Mouse (Mus musculus): ENCODE measurements at regions not wholly inside any gene's neighbourhood (a gene's known extent, or its start where the extent isn't known, plus 50 kb on each side); places are given as distances from the start of the nearest gene placed in this dataset.

DNA sequence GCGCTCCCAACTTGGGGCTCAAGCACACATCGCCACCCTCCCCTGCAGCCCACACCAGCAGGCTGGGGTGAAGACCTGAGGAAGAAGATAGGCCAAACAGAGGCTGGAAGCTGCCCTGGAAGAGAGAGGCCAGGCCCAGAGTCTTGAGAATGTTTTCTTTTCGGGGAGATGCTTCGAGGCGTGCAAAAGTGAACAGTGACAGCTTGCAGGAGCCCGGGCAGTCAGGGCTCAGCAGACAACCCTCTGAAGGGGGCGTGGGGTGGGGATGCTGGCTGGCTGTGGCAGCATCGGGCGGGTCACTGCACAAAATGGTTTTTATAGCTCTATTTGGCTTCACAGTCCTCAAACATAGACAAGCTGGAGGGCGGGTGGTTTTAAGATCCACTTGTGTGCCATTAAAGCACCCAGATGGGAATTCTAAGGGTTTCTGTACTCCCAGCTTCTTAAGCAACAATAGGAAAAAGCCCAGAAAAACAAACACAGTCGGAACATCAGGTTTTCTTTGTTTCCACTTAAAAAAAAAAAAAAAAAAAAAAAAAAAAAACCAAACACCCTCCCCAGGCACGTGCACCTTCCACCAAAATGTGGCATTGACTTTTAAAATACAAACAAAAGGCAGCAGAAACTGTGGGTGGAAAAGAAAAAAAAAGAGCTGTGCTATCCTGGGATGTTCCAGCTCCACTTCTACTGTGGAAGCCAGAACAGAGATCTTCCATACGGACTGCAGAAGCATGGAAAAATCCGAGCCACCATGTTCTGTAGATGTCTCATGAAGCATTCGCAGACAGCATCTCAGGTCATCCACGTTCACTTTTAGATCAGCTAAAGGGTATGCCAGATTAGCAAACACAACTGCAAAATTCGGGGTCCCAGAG, 123.5 kb downstream of the Ly86 start:
- DNase-seq, result no peak

DNA sequence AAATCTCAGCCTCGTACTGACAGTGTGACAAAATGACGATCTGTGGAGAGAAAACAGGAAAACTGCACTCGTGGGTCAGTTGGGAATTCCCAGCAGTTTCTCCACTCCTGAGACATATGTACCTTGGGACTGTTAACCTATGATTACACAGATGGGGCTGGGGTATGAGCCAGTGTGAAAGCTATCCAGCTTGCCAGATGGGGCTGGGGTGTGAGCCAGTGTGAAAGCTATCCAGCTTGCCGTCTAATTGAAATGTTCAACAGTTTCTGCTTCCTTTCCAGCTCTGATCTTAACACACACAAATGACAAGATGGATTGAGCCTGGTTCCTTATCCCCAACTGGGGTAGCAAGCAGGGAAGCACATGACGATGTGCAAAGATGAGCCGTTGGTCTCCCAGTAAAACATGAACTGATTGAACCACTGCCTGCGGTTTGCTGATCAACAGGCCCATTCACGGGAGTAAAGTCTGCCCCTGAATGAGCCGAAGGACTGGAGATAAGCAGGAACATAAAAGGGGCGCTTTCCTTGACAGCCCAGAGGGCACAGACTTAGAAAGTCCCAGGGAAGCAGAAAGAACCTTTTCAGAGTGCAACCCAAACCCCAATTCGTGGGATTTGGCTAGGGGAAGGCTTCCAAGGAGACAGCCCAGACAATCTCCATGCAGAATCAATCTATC, 125.4 kb downstream of the Ly86 start:
- DNase-seq, result no peak

DNA sequence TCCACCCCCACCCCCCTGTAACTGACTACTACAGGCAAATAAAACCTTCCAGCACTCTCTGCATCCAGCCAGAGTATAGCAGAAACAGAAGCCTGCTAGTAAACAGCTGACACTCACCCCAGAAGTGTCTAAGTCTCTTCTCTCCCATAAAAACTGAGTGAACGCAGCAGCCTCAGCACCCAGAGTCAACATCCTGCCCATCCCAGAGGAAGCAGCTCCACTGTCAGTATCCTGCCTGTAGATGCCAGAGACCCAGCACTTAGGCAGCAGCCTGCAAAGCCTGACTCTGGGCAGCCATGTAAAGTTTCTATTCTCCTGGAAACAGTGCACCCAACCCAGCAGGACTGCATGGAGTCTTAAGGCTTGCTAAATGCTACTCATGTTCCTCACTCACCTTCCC, 128.4 kb downstream of the Ly86 start:
- no peak for DNase-seq

DNA sequence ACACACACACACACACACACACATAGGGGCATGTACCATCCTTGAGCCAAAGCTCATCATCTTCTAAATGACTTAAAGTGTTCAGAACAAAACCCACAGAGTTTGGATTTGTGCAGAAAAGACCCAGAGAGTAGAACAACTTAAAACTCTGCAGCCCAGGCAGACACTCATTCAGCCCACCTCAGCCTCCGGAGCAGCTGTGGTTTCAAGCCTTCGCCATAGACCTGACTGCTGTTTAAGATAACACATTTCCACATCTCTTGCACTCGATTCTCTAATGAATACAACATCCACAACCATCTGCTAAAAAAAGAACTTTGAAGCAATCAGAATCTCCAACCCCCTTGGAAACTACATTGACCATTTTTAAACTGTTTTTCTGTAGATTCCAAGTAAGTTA, 130.8 kb downstream of the Ly86 start:
- DNase-seq, result no peak

DNA sequence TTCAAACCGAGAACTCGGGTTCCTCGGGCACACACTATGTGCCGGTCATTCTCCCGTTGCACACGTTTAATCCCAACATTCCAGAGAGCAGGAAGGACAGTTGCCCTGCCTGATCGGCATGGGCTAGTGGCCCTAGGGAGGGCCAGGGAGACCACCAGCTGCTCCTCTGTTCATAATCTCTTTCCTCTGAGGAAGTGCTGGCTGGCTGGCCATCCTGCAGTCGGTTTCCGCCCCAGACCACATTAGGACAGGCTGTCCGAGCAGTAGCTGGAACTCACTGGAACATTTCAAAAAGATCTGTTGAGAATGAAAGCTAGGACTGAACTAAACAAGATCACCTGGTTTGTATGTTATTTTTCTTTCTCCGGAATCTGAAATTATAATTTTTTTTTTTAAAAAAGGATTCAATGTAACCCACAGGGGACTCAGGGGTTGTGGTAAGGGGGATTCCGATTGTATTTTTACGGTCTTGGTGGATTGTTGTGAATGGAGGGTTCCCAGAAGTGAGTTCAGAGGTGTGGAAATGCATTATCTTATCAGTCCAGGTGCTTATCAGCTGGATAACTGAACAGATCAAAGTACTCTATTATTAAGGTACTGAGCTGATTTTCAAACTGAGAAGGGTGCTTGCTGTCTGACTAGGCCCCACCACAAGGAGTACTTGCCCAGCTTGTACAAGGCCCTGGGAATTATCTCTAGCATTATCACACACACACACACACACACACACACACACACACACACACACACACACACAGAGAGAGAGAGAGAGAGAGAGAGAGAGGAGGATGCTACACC, 131.4 kb downstream of the Ly86 start:
- no peak for DNase-seq

DNA sequence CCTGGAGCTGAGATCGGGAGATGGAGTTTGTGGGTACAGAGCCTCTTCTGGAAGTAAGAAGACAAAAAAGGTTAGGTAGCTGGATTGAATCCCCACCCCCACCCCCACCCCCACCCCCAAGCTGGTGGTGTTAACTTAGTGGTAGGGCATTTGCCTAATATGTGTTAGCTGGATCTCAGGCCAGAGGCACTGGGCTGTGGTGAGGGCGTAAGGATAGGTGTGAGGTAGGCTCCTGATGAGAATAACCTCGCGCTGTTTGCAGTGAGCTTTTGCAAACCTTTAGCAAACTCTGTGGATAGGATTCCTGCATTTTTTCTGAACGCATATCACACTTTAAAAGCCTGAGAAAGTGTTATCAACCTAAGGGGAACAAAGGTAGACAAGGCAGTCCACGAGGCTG, 132.3 kb downstream of the Ly86 start:
- no peak for DNase-seq

DNA sequence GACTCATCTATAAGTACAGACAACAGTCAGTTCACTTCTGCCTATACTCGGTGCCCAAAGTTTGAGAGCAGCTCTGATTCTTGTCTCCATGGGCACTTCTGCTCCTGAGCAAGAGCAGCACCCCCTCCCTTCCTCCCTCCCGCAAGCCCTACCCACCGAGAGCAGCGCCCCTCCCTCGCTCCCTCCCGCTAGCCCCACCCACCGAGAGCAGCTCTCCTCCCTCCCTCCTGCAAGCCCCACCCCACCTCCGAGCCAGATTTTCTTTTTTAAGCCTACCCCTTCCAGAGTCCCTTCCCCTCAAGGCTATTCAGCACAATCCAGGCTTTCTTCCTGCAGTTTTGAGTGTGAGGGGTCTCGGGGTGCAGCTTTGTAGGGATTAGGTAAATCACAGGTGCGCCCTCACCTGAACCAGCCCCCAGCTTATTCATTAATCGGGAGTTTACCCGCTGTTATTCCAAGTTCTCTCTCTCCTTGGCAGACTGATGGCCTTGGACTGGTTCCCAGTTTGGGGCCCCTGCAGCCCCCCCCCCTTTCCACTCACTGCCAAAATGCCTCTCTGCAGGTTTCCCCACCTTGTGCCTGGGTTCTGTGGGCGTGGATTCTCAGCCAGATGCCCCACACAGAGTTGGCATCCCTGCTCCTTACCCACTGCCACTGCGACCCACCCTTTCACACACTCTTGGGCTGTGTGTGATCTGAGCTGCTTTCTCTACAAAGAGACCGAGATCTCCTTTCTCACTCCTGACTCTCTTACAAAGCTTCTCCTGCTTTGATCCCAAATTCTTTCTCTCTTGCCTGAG, 132.9 kb downstream of the Ly86 start:
- DNase-seq, result peak; percentile 34

DNA sequence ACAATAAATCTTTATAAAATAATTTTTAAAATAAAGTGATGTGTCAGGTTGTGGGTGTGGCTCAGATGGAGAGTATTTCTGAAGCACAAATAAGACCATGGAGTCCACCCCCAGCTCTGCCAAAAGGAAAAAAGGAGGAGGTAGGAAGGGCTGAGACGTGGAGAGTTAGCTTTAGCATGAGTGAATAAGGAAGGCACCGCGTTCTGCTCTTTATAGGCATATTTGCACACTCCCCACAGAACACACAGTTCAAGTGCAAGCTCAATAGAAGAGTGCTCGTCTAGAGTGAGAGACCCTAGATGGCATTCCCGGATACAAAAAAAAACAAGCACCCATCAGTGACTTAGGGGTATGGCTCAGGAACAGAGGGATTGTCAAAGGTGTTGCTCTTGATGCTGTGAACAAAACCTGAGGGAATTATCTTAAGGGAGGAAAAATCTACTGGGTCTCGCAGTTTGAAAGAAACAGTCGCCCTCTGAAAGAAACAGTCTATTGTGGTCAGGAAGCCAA, 134.2 kb downstream of the Ly86 start:
- DNase-seq, result no peak

DNA sequence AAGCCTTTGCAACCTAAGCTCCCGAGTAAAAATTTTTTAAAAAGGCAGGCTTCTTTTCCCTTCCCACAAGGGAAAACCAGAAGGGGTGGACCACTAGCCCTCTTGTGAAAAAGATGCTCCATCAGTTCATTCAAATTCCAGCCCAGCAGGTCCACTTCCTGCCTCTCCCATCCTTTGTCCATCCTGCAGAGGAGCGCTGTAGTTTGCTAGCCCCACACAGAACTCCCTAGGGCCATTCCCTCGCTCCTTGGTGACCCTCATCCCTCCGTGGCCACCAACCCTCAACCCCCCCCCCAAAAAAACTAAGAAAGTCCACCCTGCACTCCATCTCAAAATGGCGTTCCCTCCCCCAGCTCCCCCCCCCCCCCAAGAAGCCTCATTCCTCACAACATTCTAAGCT, 136.5 kb downstream of the Ly86 start:
- DNase-seq, result no peak

DNA sequence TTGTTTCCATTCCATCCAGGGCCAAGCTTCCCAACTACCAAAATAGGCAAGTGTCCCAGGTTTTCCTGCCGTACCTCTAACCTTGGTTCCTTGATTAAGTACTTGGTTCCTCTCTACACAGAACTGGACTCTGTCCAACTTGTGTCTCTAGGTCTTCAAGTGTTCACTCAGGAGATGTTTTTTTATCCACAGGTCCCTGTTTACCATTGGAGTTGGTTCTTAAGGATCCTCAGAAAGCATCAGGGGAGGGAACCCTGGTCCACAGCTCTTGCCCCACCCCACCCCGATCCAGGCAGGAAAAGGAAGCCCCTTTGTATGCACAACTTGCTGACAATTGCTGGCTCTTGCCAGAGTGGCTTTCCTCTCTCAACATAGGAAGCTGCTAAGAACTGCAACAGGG, 137.0 kb downstream of the Ly86 start:
- DNase-seq, result no peak

DNA sequence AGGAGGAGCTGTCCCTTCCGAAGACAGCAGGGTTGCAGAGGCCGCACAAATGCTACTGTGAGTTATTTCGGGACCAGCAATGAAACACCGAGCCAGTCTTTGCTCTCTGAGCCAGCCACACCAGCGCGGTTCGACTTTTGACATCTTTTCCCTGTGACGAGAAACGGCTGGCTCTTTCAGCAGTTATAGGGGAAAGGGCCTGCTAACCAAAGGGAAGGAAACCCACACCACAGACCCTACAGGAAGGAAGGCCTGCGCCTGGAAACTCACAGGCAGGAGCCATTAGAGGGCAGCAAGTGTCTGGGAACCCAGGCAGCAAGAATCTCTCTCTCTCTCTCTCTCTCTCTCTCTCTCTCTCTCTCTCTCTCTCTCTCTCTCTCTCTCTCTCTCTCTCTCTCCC, 137.6 kb downstream of the Ly86 start:
- DNase-seq, result peak; percentile 65

DNA sequence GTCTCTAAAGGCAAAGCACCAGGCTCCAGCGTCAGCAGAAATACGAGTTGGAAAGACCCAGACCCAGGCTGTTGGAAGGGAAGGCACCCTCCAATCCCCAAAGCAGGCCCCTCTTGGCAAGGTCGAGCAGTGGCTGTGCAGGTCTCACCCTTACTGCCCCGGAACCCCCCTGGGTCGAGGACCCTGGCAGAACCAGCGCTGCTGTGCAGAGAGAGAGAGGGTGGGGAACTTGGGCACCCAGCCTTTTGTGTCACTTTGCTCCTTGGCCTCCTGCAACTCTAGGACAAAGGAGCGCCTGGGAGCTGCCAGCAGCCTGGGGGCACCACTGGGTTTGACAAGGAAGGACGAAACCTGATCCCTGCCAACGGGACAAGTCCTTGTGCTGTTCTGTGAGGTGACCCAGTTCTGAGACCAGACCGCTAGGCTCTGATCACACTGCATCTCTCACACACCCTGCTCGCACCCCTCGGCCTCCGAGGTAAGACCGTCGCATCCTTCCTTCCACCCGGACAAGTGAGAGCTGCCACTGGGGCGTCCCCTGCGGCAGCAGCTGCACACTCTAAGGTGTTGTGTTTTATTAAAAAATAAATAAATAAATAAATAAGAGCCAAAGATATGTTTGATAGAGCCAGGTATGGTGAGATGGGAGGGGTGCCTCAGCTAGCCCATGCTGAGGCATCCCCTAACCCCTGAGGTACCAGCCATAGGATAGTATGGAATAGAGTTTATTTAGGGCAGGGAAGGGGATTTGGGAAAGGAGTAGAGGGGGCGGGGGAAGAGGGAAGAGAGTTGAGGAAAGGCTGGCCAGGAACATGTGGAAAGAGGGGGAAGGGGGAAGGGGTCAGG, 138.2 kb downstream of the Ly86 start:
- peak; percentile 26 for DNase-seq

DNA sequence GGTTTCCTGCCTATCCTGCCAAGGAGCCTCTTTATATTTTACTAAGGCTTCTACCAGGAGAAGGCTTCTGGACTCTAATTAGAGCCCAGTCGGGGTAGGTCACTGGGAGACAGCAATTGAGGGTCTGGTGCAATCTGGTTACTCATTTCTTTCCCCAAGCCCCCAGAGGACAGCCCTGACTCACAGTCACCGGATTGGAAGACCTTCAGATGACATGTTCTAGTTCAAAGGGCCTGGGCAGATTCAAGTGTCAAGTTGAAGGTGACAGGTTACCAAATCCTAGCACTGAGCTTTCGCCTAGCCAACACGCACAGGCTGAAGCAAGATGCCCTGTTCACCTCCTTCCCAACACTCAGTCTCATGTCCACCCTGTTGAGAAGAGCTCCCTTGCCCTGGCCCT, 139.6 kb downstream of the Ly86 start:
- DNase-seq, result no peak

DNA sequence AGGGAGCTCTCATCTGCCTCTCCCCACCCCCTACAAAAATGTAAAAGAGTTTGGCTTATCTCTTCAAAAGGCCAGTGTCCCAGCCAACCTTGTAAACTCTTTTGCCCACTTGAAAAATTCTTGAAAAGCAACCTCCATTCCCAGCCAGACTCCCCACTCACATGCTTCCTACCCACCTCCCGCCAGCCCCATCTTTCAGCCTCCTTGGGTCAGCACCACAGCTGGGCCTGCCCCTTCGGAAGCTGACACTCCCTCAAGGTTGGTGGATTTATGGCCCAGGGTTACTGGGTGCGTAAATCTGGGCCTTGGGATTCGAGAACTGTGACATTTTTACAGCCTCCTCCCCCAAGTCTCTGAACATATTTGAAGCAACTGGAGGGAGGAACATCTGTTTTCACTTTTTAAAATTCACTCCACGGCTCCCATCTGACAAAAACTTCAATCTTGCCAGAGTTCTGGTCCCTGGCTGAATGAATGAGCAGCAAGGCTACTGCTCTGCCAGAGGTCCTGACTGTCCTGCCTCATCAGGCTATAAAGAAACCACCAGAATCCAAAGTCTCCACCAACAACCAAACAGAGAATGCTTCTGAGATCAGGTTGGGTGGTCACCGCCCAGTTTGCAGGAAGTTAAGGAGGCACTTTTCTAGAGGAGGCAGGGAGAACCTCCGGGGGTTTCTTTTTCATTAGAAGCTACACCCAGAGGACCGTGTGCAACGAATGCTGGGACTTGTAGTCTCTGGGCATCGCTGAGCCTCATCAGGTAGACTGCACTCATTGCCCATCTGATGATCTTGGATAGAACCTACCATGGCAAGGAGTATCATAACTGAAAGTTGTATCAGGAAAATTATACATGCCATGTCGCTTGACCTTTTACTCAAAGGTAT, 147.3 kb downstream of the Ly86 start:
- no peak for DNase-seq

DNA sequence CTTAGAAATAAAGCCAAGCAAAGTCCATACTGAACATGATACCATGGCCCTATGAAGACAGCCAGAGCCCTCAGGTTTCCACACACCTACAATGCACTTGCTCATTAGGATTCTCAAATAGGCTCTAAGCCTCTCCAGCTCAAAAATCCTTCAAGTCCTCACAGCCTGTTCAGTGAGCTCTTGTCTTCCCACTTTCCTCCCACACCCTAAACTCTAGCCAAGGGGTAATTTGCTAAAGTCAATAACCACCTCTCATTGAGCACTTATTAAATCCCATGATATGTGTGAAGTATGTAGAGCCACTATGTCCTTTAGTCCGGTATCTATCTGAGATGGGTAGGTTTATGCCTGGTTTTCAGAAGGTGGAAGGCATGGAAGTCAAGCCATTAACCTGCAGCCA, 148.3 kb downstream of the Ly86 start:
- DNase-seq, result no peak

DNA sequence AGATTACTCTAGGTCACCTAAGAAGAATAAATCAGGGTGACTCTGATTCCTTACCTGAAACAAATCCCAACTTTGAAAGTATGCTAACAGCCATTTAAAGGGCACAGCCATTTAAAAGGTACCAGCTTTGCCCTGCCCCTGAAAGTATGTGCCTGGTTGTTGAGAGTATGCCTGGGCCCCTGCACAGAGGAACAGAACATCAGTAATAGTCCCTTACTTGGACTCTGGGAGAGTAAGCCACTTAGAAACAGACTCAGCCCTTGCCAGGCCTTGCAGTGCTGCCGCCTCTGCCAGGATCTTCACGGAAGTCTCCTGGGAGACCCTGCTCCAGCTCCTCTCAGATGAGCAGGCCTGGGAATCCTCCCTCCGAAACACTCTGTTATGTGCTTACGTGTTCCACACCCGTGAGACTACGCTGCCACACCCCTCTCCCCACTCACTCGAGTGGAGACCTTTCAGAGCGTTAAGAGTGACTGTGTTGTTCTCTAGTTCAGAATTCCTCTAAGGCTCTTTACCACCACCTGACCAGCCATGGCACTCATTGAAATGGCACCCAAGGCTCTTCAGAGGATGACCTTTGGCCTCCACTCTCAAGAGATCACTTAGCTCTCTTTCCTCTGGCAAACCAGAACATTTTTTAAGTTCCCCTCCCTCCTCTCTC, 150.4 kb downstream of the Ly86 start:
- no peak for DNase-seq

DNA sequence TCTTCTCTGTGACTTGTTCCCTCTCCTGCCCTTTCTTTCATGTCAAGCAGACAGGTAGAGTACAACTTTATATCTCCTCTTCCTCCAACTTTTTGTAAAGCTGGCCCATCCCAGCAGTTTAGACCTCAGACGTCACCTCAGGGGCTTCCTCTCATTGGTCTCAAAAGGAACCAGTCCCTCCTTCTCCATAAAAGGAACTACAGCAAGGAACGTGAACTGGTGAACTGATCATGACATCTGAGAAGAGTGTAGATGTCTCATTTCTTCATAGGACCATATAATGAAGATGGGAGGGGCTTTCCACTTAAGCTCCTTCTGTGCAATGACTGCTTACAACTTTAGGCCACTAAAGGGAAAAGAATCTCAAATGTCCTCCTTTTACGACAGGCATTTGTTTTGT, 153.0 kb downstream of the Ly86 start:
- no peak for DNase-seq

DNA sequence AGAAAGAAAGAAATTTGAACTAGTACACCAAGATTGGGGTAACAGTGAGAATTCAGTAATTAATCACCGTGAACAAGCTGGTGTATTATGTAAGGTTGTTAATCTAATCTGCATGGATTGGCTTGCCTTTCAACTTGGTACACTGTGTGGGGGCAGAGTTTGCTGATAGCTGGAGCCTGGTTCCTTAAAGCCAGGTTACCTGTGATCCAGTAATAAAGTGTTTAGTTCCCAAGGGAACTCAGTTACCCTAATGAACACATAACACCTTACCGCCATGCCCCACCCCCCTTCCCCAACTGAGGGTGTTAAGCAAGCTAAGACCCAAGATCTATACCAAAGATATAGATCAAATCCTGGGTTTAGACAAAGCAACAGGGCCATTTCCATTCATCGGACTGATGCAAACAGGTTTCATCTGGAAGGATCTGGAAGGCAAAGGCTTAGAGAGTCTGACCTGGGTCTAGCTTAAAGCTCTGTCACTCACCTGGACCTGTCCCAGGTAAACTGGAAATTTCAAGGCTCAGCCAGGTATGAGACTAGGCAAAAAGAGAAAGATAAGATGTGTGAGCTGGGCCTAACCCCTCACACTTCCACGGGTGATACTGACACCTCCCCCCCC, 155.8 kb downstream of the Ly86 start:
- DNase-seq, result no peak

DNA sequence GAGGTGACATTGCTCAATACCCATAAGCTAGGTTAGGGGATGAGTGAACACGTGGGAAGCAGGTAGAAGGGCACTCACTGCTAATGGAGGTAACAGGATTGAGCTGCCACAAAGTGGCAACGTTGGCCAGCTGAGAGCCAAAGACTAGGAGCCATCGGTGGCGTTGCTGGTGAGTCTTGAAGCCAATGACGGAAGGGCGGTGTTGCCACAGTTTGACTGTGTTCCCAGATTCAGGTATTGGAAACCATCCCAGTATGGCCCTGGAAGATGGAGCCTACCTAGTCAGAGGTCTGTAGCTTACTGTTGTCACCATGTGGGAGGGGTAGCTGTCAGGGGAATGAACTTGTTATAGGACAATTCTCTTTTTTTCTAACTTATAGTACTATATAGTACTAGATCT, 158.4 kb downstream of the Ly86 start:
- DNase-seq, result no peak

DNA sequence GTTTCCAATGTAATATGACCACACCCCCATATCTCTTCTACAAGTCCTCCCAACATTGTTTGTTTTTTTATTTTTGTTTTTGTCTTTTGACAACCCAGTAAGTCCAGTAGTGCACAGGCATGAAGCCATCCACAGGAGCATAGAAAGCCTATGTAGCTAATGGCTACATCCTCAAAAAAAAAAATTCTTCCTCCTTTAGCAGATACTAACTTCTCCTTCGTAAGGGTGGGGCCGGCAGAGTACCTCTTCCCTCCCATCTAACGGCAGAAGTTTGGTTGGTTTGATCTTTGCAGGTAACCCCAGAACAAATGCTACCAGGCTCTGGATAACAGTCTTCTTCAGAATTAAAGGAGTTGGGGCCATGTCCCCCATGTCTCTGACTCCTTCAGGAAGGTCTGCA, 158.9 kb downstream of the Ly86 start:
- DNase-seq, result no peak
